Mouse (Mus musculus): ENCODE measurements around the gene Nmnat2. TPM values are rescaled to one million over a fixed set of nuclear protein-coding genes. Genes with fewer than 3 reads are reported as not detected.

The Nmnat2 gene
- total RNA-seq, 2 experiments from 2014 or later, result 136 to 152 TPM

DNA sequence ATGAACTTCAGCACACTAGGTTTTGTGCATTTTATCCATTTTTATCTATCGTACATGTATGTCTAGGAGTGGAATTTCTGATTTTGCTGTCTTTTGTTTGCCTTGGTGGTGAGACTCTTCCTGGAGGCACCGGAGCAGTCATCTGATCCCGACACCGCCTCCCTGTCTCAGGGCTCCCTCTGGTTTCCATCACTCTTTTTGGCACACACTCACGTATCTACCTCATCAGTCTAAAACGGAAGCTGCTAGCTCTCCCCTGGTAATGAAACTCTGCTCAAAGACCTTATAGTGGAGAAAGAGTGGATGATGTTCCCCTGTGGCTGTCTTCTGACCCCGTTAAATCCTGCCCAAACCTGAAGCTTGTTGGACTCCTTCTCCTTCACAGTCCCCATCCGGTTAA lies 200.6 kb downstream of the Nmnat2 start:
- no peak for DNase-seq (ENCODE audit: low spot score in 2 of 2)

DNA sequence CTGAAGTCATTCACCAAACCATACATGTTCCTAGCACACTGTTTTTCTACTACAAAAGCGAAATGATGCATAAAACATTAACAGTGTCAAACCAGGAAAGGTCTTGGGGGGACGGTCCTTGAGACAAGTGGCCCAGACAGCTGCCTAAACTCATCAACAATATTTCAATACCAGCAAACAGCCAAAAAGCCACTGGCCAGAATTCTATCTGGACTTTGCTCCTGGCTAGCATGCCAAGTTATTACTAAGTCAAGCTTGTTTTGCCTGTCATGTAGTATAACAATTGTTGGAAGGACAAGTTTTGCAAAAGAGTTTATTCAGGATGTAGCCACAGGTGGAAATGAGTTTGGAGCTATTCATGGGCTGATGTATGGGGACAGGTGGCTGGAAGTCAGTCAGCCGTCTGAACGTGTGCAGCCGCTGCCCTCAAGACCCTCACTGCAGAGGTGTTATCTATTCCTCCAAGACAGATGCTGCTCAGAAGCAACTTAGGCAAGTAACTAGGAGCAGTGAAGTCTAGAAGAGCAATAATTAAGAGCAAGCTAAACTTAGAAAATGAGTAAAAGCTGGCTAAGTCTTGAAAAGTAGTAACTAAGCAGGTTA lies 202.3 kb downstream of the Nmnat2 start:
- no peak for DNase-seq (ENCODE audit: low spot score in 2 of 2)

DNA sequence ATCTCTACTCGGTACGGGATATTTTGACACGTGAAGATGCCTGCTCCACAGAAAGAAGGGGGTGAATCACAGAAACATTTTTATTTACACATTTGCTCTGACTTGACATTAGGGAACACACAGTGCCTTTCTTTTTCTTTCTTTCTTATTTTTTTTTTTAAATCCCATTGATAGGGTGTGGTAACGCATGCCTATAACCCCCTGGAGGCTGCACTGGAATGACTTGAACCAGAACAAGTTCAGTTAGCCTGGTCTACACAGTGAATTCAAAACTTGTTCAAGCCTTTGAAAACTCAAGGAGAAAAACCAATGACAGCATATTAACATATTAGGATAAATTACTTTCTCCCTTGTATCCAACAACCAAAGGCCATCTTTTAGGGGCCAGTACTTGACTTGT lies 204.3 kb downstream of the Nmnat2 start:
- DNase-seq (ENCODE audit: low spot score in 2 of 2), result no peak

DNA sequence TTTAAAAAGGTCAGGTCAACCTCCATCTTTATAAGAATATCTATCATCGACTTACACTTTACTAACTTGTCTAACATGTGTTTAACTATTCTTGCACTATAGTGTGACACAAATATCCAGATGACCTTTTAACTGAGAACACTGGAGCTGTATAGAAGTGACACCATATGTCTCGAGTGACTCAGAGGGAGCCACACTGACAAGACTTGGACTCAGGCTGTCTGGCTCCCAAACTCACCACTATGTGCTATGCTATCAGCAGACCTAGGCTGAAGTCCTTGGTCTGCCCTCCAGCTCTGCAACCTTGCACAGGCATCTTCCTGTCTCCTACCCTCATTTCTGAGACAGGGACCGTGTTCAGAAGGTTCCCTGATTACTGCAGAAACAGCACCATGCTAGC lies 209.0 kb downstream of the Nmnat2 start:
- no peak for DNase-seq (ENCODE audit: low spot score in 2 of 2)

DNA sequence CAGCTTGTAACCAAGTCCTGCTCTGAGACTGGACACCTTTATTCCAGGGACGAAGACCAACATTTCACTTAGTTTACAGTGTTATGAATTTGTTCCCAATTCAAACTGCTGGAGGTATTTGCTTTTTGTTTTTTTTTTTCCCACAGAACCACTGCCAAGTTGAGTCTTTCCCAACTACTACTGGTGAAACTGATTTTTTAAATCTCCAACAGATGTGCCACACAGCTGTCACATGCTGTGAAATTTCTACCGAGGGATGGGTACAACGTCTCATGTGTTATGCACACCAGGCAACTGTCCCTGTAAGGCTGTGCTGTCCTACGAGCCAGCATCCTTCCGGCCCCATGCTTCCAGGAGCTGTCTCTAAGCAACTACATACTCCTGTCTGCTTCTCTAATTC lies 213.5 kb downstream of the Nmnat2 start:
- no peak for DNase-seq (ENCODE audit: low spot score in 2 of 2)

Other genes starting within 250 kb of the Nmnat2 start
- not detected for gene Apobec4, start 204.4 kb upstream of the Nmnat2 start, total RNA-seq (2021)
- 100 to 1,000 TPM; 114 to 119 TPM for gene Rgl1, start 188.6 kb upstream of the Nmnat2 start, total RNA-seq (2021)
- gene Arpc5, start 188.5 kb upstream of the Nmnat2 start, total RNA-seq (2021), result 100 to 1,000 TPM; 177 to 198 TPM
- gene Ncf2, start 154.8 kb upstream of the Nmnat2 start, total RNA-seq (2021), result 1 to 10 TPM; 2.7 to 3.4 TPM
- gene Smg7, start 52.3 kb upstream of the Nmnat2 start, total RNA-seq (2021), result 10 to 100 TPM; 95.3 to 95.8 TPM
- 1 to 10 TPM; 1.7 to 2.8 TPM for gene Lamc2, start 231.5 kb downstream of the Nmnat2 start, total RNA-seq (2021)

Measured in layer of hippocampus, adult 18-20 months (tissue).